Mouse (Mus musculus) liver, embryonic 11.5 days (tissue): ENCODE data around the gene Jak3. TPM values are rescaled to one million over a fixed set of nuclear protein-coding genes. Genes with fewer than 3 reads are reported as not detected.

Experiments
- ATAC-seq: fragments of 200-750 bp; cut with Nextera tagmentation; replicated peaks from 2 replicates; pipeline ENCODE4 v1.8.0; 2017; ENCODE audit warnings: moderate number of reproducible peaks, mild to moderate bottlenecking, moderate TSS enrichment, moderate library complexity; ENCODE audit not compliant: low FRiP score
- DNase-seq: peaks from one replicate; pipeline ENCODE4 v3.0.0-alpha.2; 2017; ENCODE audit warnings: low spot score
- H3K27ac ChIP-seq: fragments of 300-500 bp; sonication (generic); 2 replicates; pipeline ENCODE4 v1.5.1; 2014; ENCODE audit warnings: mild to moderate bottlenecking, low read depth, low read length, control low read depth
- H3K27me3 ChIP-seq: fragments of 300-500 bp; sonication (generic); replicated peaks from 2 replicates; pipeline ENCODE4 v1.6.1; 2014; ENCODE audit warnings: low read length, mixed read lengths; ENCODE audit not compliant: control insufficient read depth, insufficient read depth
- H3K36me3 ChIP-seq: fragments of 300-500 bp; sonication (generic); 2 replicates; pipeline ENCODE4 v1.6.1; 2014; ENCODE audit warnings: mild to moderate bottlenecking, low read length, moderate library complexity, mixed read lengths; ENCODE audit not compliant: control insufficient read depth, insufficient read depth
- H3K4me1 ChIP-seq: fragments of 300-500 bp; sonication (generic); replicated peaks from 2 replicates; pipeline ENCODE4 v1.6.1; 2014; ENCODE audit warnings: low read length, mixed read lengths; ENCODE audit not compliant: control insufficient read depth, insufficient read depth
- H3K4me2 ChIP-seq: fragments of 300-500 bp; sonication (generic); 2 replicates; pipeline ENCODE4 v1.6.1; 2014; ENCODE audit warnings: mild to moderate bottlenecking, control low read depth, moderate library complexity
- H3K4me3 ChIP-seq: fragments of 300-500 bp; sonication (generic); 2 replicates; pipeline ENCODE4 v1.5.1; 2014; ENCODE audit warnings: low read depth, low read length, control low read depth
- H3K9ac ChIP-seq: fragments of 300-500 bp; sonication (generic); 2 replicates; pipeline ENCODE4 v1.6.1; 2014; ENCODE audit warnings: low read depth, low read length, control low read depth
- H3K9me3 ChIP-seq: fragments of 300-500 bp; sonication (generic); 2 replicates; pipeline ENCODE4 v1.6.1; 2016; ENCODE audit warnings: low read length, inconsistent platforms, mixed read lengths; ENCODE audit not compliant: control insufficient read depth
- WGBS: fragments of 180-500 bp; shearing (Covaris S2); extraction: QIAGEN DNeasy Blood & Tissue Kit; methylation state at CpG from one replicate; pipeline ENCODE4 v1.1.7; 2014; 5-methylcytosine and 5-hydroxymethylcytosine counted together
- polyA plus RNA-seq: library from polyadenylated mRNA; unstranded; fragments of >200 nt; fragmentation: Nextera tagmentation; extraction: Ambion mirVana; gene quantifications from 2 replicates; pipeline ENCODE4 v1.2.1, GENCODE M21; 2014

Jak3 gene
- polyA plus RNA-seq, 1 experiment from 2014 or later: 10.1 TPM

DNA sequence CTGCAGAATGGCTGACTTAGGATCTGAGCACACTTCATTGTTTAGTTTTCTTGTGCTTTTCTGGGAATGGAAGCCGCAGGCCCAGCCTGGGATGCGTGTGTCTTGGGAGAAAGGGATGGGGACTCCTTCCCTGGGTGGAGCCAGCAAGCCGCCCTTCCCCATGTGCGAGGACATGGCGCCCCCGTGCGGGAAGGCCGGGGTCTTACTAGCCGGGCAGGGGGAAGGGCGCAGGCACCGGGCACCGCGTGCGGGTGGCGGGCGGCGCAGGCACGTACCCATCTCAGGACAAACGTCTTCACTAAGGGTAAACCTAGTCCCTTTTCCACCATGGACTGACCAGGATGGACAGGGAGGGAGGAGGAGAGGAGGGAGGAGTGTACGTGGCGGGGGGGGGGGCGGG is 42.9 kb upstream of the Jak3 start:
- H3K4me2 ChIP-seq: peak overlapping the region; percentile 44
- DNase-seq: peak; percentile 58
- H3K27ac ChIP-seq: no peak overlapping the region
- no peak overlapping the region; the same call in 1 of the 2 replicates for H3K4me3 ChIP-seq
- no peaks in the 10 kb centered on the region for H3K36me3 ChIP-seq
- H3K27me3 ChIP-seq: peaks cover 43% of the 10 kb centered on the region
- no peak for ATAC-seq
- 5% methylated on average over 19 of the region's 22 CpGs for whole genome bisulfite sequencing
- H3K9ac ChIP-seq: no peak overlapping the region
- peaks cover 21% of the 10 kb centered on the region for H3K4me1 ChIP-seq
- no peaks in the 10 kb centered on the region for H3K9me3 ChIP-seq

DNA sequence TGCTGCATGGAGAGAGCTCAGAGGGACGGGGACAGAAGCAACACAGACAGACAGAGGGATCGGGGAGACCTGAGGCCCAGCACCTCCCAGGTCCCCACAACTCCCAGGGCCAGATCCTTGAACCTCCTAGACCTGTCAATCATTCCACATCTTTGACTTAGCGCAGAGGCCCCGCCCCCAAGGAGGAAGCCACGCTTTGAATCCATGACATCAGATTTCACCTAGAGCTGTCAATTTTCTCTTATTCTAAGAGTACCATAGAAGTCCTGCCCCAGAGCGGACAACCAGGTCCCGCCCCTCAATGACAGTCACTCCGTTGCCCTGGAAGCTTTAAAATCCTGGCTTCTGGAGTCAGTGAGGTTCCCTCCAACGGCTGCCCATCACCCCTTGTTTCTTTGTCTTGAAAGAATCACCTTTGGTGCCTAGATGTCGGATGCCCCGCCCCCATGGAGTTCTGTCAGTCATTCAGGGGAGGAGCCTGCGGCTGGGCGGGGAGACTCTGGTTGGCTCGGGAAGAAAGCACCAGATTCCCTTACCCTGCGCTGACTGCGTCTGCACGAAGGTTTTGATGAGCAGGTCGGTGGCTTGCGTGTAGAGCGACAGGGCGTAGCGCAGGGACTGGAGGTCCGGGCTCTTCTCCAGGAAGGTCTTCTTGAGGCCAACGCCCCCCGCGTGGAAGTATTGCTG is 42.0 kb upstream of the Jak3 start:
- Histone ChIP-seq H3K9me3 (no peaks in the 10 kb centered on the region), H3K4me3 (peak overlapping the region; percentile 6; the same call in 1 of the 2 replicates), H3K27me3 (peaks cover 51% of the 10 kb centered on the region), H3K27ac (no peak overlapping the region), H3K4me2 (peak overlapping the region; percentile 54), H3K9ac (no peak overlapping the region; the same call in 1 of the 2 replicates), H3K4me1 (peaks cover 12% of the 10 kb centered on the region), H3K36me3 (no peaks in the 10 kb centered on the region)
- DNase-seq: peak; percentile 75
- WGBS: 2% methylated on average over 26 of the region's 26 CpGs
- peak; percentile 60 for ATAC-seq

DNA sequence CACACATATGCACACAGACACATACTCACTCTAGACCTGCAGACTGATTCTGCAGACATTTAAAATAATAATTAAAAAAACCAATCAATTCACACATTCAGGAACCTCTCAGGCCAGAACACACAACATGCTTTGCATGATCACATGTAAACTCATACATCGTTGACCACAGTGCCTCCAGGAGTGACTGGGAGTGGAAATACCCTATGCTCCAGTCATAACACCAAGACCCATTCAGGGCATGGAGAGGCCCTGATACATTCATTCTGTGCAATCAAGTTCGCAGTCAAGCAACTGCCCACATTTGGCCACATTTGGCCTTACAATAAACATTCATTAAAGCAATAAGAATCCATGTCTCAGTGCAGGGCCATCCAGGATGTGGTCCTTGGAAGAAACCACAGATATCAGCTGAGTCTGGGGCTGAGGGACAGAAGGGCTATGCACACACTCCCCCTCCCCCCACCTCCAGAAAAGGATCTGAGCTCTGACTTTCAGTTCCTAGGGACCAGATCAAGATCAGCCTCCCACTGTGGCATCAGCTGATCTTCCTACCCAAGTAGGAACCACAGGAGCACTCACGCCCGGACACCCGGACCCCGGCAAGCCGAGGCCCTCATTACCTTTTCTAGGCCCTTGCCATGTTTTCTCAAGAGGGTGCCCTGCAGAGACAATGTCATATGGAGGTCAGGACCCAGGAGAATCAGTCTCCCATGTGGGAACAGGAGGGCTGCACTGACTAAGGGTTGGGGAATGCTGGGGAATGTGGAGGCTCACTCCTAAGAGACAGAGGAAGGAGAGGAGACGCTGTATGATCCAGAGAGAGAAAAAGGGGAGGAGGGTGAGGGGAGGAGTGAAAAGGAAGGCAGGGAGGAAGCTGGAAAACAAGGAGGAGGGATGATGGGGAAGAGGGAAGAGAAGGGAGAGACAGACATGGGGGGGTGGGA is 38.7 kb upstream of the Jak3 start:
- H3K4me2 ChIP-seq: no peak overlapping the region
- DNase-seq (no peak), ATAC-seq (no peak)
- no peak overlapping the region for H3K9ac ChIP-seq
- no peaks in the 10 kb centered on the region for H3K9me3 ChIP-seq
- peaks cover 37% of the 10 kb centered on the region for H3K27me3 ChIP-seq
- H3K4me1 ChIP-seq: peaks cover 4% of the 10 kb centered on the region
- 54% methylated on average over 8 of the region's 8 CpGs for WGBS
- no peaks in the 10 kb centered on the region for H3K36me3 ChIP-seq
- H3K4me3 ChIP-seq: no peak overlapping the region
- no peak overlapping the region for H3K27ac ChIP-seq

DNA sequence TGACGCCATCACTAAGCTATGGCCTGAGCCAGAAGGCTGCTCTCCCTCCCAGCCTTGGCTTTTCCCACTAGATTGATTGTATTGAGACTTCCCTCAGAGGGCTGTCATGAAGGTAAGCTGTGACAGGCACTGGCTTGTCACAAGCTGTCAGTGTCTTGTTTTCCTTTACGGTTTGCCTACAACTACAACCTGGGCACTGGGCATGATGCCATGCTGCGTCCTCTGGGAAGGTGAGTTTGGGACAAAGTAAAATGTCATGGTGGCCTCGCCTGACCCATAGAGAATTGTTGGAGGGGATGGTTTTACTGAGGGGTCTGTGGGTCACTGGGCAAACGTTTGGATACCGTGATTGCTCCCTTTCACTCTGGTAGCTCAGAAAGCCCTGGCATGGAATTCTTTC is 37.8 kb upstream of the Jak3 start:
- no peak overlapping the region for H3K9ac ChIP-seq
- H3K4me3 ChIP-seq: no peak overlapping the region
- H3K27ac ChIP-seq: no peak overlapping the region
- H3K9me3 ChIP-seq: no peaks in the 10 kb centered on the region
- H3K36me3 ChIP-seq: no peaks in the 10 kb centered on the region
- H3K4me1 ChIP-seq: peaks cover 4% of the 10 kb centered on the region
- H3K4me2 ChIP-seq: no peak overlapping the region
- no peak for ATAC-seq
- no peak for DNase-seq
- H3K27me3 ChIP-seq: peaks cover 29% of the 10 kb centered on the region
- 67% methylated on average over 6 of the region's 6 CpGs for WGBS

DNA sequence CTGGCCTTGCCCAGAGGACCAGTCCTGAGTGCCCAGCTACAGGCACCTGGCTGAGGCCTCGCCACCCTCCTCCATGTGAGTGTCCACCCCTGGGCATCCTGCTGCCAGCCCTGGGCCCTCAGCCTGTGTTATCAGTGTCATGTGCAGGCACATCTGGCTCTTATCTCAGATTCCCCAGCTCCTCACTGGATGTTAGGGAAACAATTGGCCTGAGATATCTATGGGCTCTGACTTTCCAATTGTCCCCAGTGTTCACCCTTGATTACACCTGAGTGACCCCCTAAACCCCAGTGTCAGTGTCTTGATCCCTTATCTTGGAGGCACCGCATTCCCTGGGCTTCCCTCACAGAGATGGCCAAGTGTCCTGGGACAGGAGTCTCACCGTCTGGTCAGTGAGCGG is 36.8 kb upstream of the Jak3 start:
- Histone ChIP-seq H3K9ac (no peak overlapping the region), H3K4me2 (no peak overlapping the region), H3K9me3 (no peaks in the 10 kb centered on the region), H3K27me3 (peaks cover 21% of the 10 kb centered on the region), H3K4me1 (no peaks in the 10 kb centered on the region; the same call in none of the 2 replicates), H3K27ac (no peak overlapping the region), H3K4me3 (no peak overlapping the region), H3K36me3 (no peaks in the 10 kb centered on the region)
- ATAC-seq (no peak), DNase-seq (no peak)
- WGBS: 60% methylated on average over 4 of the region's 4 CpGs

DNA sequence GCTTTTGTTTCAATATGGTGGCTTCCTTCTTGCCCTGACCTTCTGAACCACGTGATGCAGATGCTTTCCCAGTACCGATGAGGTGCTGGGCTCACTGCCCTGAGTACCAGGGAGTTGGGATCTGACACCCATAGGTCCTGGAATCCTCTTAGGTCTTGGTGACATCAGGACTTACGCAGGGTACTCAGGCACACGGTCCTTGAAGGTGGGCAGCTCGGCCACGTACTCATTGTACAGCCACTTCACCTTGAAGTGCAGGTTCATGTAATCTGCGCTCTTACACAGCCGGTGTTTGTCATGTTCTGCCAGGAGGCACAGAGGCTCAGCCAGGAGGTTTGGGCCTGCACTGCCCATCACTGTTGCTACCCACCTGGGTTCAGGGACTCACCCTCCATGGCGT is 30.6 kb upstream of the Jak3 start:
- 75% methylated on average over 9 of the region's 9 CpGs for WGBS
- H3K36me3 ChIP-seq: no peaks in the 10 kb centered on the region

GRCm38 (mm10) chr8:71654600-71654999 is 21.5 kb upstream of the Jak3 start:
- H3K4me2 ChIP-seq: peak overlapping the region; percentile 36
- no peaks in the 10 kb centered on the region for H3K9me3 ChIP-seq
- H3K4me3 ChIP-seq: no peak overlapping the region
- H3K36me3 ChIP-seq: no peaks in the 10 kb centered on the region
- no peak overlapping the region for H3K9ac ChIP-seq
- ATAC-seq (peak; percentile 51), DNase-seq (peak; percentile 74)
- no peaks in the 10 kb centered on the region for H3K4me1 ChIP-seq
- H3K27ac ChIP-seq: no peak overlapping the region
- WGBS: 2% methylated on average over 24 of the region's 24 CpGs
- H3K27me3 ChIP-seq: peaks cover 62% of the 10 kb centered on the region

More for the DNA sequence above, 30.6 kb upstream of the Jak3 start:
- no peak overlapping the region for H3K27ac ChIP-seq
- H3K4me1 ChIP-seq: no peaks in the 10 kb centered on the region
- no peak overlapping the region for H3K9ac ChIP-seq
- H3K9me3 ChIP-seq: no peaks in the 10 kb centered on the region
- no peak for DNase-seq
- H3K27me3 ChIP-seq: no peaks in the 10 kb centered on the region; the same call in 1 of the 2 replicates
- no peak overlapping the region for H3K4me2 ChIP-seq
- no peak for ATAC-seq
- no peak overlapping the region for H3K4me3 ChIP-seq

GRCm38 (mm10) chr8:71657816-71658215 is 18.3 kb upstream of the Jak3 start:
- no peaks in the 10 kb centered on the region for H3K36me3 ChIP-seq
- H3K4me1 ChIP-seq: no peaks in the 10 kb centered on the region
- no peak overlapping the region for H3K9ac ChIP-seq
- DNase-seq: no peak
- WGBS: 25% methylated on average over 9 of the region's 9 CpGs
- no peaks in the 10 kb centered on the region for H3K9me3 ChIP-seq
- no peak overlapping the region for H3K27ac ChIP-seq
- H3K4me2 ChIP-seq: no peak overlapping the region; the same call in 1 of the 2 replicates
- ATAC-seq: no peak
- H3K4me3 ChIP-seq: no peak overlapping the region
- peaks cover 65% of the 10 kb centered on the region for H3K27me3 ChIP-seq
